Mouse (Mus musculus): ENCODE data around the gene Pcna. TPM values are rescaled to one million over a fixed set of nuclear protein-coding genes. Genes with fewer than 3 reads are reported as not detected.
"Not testable (repeated sequence)": the region's sequence is repeated elsewhere in the genome, so short reads cannot be mapped to it uniquely, and the experiment has no call there.

Gene Pcna
- polyA plus RNA-seq, 1 experiment from 2014 or later, result 74.7 TPM

GRCm38 (mm10) chr2:132290808-132291207 lies 37.7 kb upstream of the Pcna start:
- TF ChIP-seq CTCF (IDR thresholded peaks at IDR 0.05) (no peak), EP300 (IDR thresholded peaks at IDR 0.05) (no peak)
- Histone ChIP-seq H3K36me3 (ENCODE audit: insufficient read depth, low read length) (0 out of 2 replicates have a peak, but pooled peaks cover 16% of the 10 kb centered on the region), H3K4me2 (replicated peaks; ENCODE audit: low read depth, low read length) (no peak overlapping the region), H3K4me1 (ENCODE audit: insufficient read depth, low read depth, low read length) (peaks cover 5% of the 10 kb centered on the region; the same call in 1 of the 2 replicates), H3K4me3 (ENCODE audit: low read depth, low read length) (no peak overlapping the region), H3K9me3 (ENCODE audit: low read length) (no peaks in the 10 kb centered on the region), H3K27ac (ENCODE audit: low read length) (peak overlapping the region; percentile 15; the same call in 1 of the 2 replicates), H3K9ac (replicated peaks; ENCODE audit: low read depth) (no peak overlapping the region), H3K27me3 (replicated peaks; ENCODE audit: insufficient read depth, low read length) (no peaks in the 10 kb centered on the region)
- DNase-seq (ENCODE audit: low spot score), result no peak
- 58% methylated on average over 6 of the region's 6 CpGs for WGBS
- ATAC-seq, result 0 out of 2 replicates have a peak, but pooled peaks have one; percentile 23

GRCm38 (mm10) chr2:132289213-132289612 lies 36.1 kb upstream of the Pcna start:
- WGBS, result 56% methylated on average over 5 of the region's 7 CpGs
- H3K36me3 ChIP-seq (ENCODE audit: insufficient read depth, low read length); H3K4me3 ChIP-seq (ENCODE audit: low read depth, low read length); H3K9me3 ChIP-seq (ENCODE audit: low read length); DNase-seq (ENCODE audit: low spot score); H3K27me3 ChIP-seq (replicated peaks; ENCODE audit: insufficient read depth, low read length); H3K9ac ChIP-seq (replicated peaks; ENCODE audit: low read depth); H3K4me2 ChIP-seq (replicated peaks; ENCODE audit: low read depth, low read length); ATAC-seq; H3K27ac ChIP-seq (ENCODE audit: low read length): not testable (repeated sequence)
- peaks cover 14% of the 10 kb centered on the region; the same call in 1 of the 2 replicates for H3K4me1 ChIP-seq (ENCODE audit: insufficient read depth, low read depth, low read length)

GRCm38 (mm10) chr2:132286376-132287076 lies 33.4 kb upstream of the Pcna start:
- Histone ChIP-seq H3K9me3 (ENCODE audit: low read length) (no peaks in the 10 kb centered on the region), H3K36me3 (ENCODE audit: insufficient read depth, low read length) (no peaks in the 10 kb centered on the region), H3K4me2 (replicated peaks; ENCODE audit: low read depth, low read length) (no peak overlapping the region), H3K9ac (replicated peaks; ENCODE audit: low read depth) (no peak overlapping the region), H3K27me3 (replicated peaks; ENCODE audit: insufficient read depth, low read length) (no peaks in the 10 kb centered on the region), H3K4me3 (ENCODE audit: low read depth, low read length) (no peak overlapping the region), H3K27ac (ENCODE audit: low read length) (no peak overlapping the region), H3K4me1 (ENCODE audit: insufficient read depth, low read depth, low read length) (peaks cover 36% of the 10 kb centered on the region)
- 74% methylated on average over 9 of the region's 9 CpGs for WGBS
- DNase-seq (ENCODE audit: low spot score) (no peak), ATAC-seq (no peak)
- no peak for TF ChIP-seq EP300 (IDR thresholded peaks at IDR 0.05)
- TF ChIP-seq CTCF (IDR thresholded peaks at IDR 0.05), result no peak

GRCm38 (mm10) chr2:132285722-132286121 lies 32.6 kb upstream of the Pcna start:
- 85% methylated on average over 5 of the region's 5 CpGs for WGBS

GRCm38 (mm10) chr2:132284492-132285139 lies 31.5 kb upstream of the Pcna start:
- peak; percentile 89 for DNase-seq (ENCODE audit: low spot score)
- H3K4me2 ChIP-seq (replicated peaks; ENCODE audit: low read depth, low read length), result peak overlapping the region; percentile 37
- H3K9me3 ChIP-seq (ENCODE audit: low read length), result no peaks in the 10 kb centered on the region

More at GRCm38 (mm10) chr2:132285722-132286121, 32.6 kb upstream of the Pcna start:
- H3K4me1 ChIP-seq (ENCODE audit: insufficient read depth, low read depth, low read length), result peaks cover 35% of the 10 kb centered on the region
- peak overlapping the region; percentile 88 for H3K27ac ChIP-seq (ENCODE audit: low read length)
- ATAC-seq; H3K4me3 ChIP-seq (ENCODE audit: low read depth, low read length); DNase-seq (ENCODE audit: low spot score); H3K36me3 ChIP-seq (ENCODE audit: insufficient read depth, low read length); H3K4me2 ChIP-seq (replicated peaks; ENCODE audit: low read depth, low read length); H3K9ac ChIP-seq (replicated peaks; ENCODE audit: low read depth); H3K9me3 ChIP-seq (ENCODE audit: low read length); H3K27me3 ChIP-seq (replicated peaks; ENCODE audit: insufficient read depth, low read length): not testable (repeated sequence)

GRCm38 (mm10) chr2:132283236-132284070 lies 30.3 kb upstream of the Pcna start:
- DNase-seq (ENCODE audit: low spot score), result peak; percentile 41

More at GRCm38 (mm10) chr2:132284492-132285139, 31.5 kb upstream of the Pcna start:
- no peak overlapping the region for H3K4me3 ChIP-seq (ENCODE audit: low read depth, low read length)
- TF ChIP-seq EP300 (IDR thresholded peaks at IDR 0.05) (peak; percentile 91), CTCF (IDR thresholded peaks at IDR 0.05) (no peak)
- 41% methylated on average over 12 of the region's 12 CpGs for WGBS
- H3K36me3 ChIP-seq (ENCODE audit: insufficient read depth, low read length), result no peaks in the 10 kb centered on the region
- no peak overlapping the region for H3K9ac ChIP-seq (replicated peaks; ENCODE audit: low read depth)
- peaks cover 35% of the 10 kb centered on the region for H3K4me1 ChIP-seq (ENCODE audit: insufficient read depth, low read depth, low read length)
- peak; percentile 90 for ATAC-seq
- H3K27me3 ChIP-seq (replicated peaks; ENCODE audit: insufficient read depth, low read length), result no peaks in the 10 kb centered on the region
- peak overlapping the region; percentile 88 for H3K27ac ChIP-seq (ENCODE audit: low read length)

More at GRCm38 (mm10) chr2:132283236-132284070, 30.3 kb upstream of the Pcna start:
- H3K27ac ChIP-seq (ENCODE audit: low read length), result peak overlapping the region; percentile 88
- 38% methylated on average over 15 of the region's 15 CpGs for WGBS
- H3K4me3 ChIP-seq (ENCODE audit: low read depth, low read length), result no peak overlapping the region
- H3K4me1 ChIP-seq (ENCODE audit: insufficient read depth, low read depth, low read length), result peaks cover 35% of the 10 kb centered on the region
- 0 out of 2 replicates have a peak, but pooled peaks have one; percentile 14 for TF ChIP-seq EP300 (IDR thresholded peaks at IDR 0.05)
- TF ChIP-seq CTCF (IDR thresholded peaks at IDR 0.05), result no peak
- peaks cover 1% of the 10 kb centered on the region; the same call in 1 of the 2 replicates for H3K36me3 ChIP-seq (ENCODE audit: insufficient read depth, low read length)
- H3K27me3 ChIP-seq (replicated peaks; ENCODE audit: insufficient read depth, low read length), result no peaks in the 10 kb centered on the region
- no peak overlapping the region for H3K9ac ChIP-seq (replicated peaks; ENCODE audit: low read depth)
- ATAC-seq, result peak; percentile 18; the same call in 1 of the 2 replicates
- H3K4me2 ChIP-seq (replicated peaks; ENCODE audit: low read depth, low read length), result peak overlapping the region; percentile 17; the same call in 1 of the 2 replicates
- H3K9me3 ChIP-seq (ENCODE audit: low read length), result no peaks in the 10 kb centered on the region
